Mouse (Mus musculus) mouse trophoblast stem cell (cell line): Measurements from ENCODE around the gene A430033K04Rik.

Experiments used
- in situ Hi-C, 2 experiments: fragments of 300-500 bp; cut with MseI, MboI; formaldehyde crosslinking; loops; 2 replicates in 1 of 2; 3 replicates in 1 of 2; pipeline ENCODE4 v1.15.1; 2025

Gene A430033K04Rik

DNA sequence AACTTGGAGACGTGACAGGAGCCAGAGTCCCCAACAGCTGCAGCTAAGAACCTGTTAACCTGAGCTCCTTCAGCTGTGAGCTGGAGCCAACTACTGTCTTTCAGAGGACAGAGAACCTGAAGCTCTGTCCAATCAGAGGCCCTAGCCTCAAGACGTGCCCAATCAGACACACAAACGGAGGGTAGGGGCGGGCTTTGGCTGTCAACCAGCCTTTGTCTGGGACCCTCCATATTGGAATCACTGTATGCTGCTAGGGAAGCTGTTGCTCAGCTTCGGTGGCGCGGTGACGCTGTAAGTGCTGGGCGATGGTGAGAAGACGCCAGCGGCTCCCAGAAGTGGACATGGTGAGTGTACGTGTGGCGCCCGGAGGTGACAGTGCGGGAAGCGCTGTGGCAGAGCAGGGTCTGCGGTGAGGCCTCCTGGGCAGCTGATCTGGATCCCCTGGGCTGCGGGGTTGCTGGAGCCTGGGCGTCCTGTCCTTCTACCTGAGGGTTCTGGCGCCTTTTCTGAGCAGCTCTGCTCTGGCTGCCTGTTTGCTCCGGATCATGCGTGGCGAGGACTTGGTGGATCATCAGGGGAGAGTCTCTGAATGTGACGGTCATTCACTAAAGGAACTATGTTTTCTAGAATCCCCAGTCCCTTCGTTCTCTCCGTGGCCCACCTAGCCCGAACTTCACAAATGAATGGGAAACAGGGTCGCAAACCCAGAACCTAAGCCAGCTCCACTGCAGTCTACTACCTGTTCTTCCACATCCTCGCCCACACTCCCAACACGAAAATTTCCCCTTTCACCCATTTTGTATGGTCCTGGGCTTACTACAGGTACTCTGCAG, at the start of gene A430033K04Rik:
TSS of gene A430033K04Rik (plus strand) at position 215 of the 833 bp plus-strand sequence.
- in situ Hi-C loops, result no loop called here

DNA sequence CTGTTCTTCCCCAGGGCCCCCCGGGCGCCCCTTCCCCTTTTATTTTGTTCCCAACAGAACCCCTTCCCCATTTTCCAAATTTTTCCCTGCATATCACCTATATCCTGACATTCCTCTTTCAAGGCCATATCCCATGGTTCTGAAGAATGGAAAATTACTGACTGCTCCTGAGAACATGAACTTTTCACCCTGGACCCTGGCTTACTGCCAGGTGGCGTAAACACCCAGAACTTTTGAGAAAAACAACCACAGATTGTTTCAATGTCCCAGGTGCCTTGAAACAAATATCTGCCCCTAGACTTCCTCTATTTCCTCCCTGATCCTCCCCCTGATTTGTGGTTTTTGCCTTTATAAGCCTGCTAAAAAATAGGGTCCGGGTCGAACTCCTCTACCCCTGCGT, 35.3 kb upstream of the A430033K04Rik start:
- in situ Hi-C loops, result no loop called here

DNA sequence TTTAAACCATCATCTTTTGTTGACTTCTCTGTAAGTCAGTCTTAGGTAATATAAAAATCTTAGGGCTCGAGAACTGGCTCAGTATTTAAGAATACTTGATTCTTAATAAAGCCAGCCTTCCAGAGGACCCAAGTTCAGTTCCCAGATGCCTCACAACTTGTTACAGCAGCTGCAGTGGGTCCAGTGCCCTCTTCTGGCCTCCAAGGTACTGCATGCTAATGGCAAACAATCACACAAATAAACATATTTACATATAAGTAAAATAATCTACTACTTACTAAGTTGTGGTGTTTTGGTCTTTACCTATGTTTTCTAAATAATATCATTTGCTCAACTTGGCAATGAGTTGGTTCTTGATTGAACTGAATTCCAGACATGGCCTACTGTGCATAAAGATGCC, 4.3 kb upstream of the A430033K04Rik start:
- in situ Hi-C loops, result no loop called here

DNA sequence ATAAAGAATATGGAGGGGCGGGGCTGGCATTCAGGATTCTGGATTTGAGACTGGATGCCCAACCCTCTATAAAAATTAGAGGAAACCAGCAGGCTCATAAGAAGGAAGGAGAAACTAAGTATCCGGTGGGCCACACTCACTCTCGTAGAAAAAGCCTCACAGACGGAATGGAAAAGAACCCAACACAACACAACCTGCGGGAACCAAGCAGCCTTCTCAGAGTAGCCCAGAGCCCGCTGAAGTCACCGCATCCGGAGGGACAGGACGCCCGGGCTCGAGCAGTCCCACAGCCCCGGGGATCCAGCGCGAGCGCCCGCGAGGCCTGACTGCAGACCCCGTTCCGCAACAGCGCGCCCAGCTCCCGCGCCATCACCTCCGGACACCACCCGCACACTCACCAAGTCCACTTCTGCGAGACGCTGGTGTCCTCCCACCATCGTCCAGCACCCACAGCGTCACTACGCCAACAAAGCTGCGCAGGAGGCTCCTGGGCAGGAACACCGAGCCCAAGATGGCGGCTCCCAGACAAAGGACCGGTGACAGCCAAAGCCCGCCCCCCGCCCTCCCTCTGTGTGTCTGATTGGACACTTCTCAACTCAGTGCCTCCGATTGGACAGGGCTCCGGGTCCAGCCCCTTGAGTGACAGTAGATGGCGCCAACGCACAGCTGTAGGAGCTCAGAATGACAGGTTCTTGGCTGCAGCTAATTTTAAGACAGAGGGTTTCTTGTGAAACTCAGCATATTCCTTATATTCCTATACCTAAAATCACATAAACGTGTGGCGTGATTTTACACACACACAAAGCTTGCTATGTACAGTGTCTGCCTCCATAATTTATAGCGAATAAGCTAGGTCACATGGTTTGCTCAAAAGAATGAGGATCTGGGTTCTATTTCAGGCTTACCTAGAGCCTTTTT, 3.2 kb upstream of the A430033K04Rik start, which contains the start of gene Zfp68:
TSS of gene Zfp68 (minus strand) at position 551 of the 918 bp plus-strand sequence.
- in situ Hi-C loops, result no loop called here

DNA sequence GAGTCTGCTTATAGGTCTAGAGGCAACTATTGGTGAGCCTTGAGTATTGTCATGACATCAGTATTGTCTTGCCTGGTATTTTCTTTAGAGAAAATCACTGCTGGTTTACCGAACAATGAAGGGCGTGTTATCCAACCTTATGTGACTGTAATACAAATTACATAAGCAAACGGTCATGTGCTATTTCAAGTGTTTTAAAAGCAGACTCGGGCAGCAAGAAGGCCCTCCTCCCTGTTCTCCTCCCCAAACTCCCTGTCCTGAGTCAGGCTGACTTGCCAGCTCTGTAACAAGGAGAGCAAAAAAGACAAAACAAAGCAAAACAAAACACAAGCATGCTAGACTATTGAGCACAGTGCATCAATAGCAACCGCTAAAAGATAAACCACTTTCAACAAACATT, 1.8 kb upstream of the A430033K04Rik start:
- in situ Hi-C loops, result no loop called here

DNA sequence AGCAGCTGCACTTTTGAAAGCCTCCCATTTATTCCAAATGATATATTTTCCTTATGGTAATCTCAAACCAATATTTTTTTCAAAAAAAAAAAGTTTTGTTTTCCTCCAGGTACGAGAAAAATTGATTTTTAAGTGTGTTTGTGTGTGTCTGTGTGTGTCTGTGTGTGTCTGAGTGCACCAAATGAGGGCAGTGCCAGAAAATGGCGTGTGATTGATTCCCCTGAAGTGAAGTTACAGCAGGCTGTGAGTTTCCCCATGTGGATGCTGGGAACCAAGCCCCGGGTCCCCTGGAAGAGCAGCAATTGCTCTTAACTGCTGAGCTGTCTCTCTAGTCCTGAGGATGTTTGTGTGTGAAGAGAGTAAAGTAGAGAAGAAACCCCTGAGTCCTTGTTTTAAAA, 818 bp downstream of the A430033K04Rik start:
- in situ Hi-C loops, result no loop called here

DNA sequence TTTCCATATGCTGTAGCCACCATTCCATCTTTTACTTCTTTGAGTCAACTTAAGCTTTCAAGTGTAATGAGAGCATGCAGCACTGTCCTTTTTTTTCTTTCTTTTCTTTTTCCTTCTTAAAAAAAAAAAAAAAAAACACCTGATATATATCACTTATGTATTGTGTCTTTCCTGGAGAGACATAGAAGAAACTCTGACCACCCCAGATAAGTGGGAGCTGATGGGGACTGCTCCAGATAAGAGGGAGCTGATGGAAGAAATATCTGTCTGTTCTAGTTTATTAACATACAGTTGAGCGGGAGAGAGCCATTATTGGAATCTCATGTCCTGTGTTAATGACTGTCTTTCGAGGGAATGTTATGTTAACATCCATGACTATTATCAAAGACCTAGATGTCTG, 13.8 kb downstream of the A430033K04Rik start:
- in situ Hi-C loops, result no loop called here

DNA sequence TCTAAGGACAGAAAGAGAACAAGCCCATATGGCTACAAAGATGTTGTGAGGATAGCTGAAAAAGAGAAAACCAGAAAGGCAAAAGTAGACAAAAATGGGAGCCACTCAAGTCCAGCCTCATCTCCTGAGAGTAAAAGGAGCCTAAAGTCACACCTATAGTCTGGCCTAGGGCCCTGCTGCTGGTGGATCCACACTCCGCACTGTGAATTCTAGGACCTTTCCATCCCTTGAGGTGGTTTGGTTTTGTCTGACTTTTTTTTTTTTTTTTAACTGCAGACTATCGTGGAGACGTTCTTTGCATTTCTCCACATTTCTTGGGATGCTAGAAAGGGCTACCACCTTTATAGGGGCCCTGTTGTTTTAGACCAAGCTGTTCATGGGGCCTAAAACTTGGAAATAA, 18.4 kb downstream of the A430033K04Rik start:
- in situ Hi-C loops, result no loop called here

DNA sequence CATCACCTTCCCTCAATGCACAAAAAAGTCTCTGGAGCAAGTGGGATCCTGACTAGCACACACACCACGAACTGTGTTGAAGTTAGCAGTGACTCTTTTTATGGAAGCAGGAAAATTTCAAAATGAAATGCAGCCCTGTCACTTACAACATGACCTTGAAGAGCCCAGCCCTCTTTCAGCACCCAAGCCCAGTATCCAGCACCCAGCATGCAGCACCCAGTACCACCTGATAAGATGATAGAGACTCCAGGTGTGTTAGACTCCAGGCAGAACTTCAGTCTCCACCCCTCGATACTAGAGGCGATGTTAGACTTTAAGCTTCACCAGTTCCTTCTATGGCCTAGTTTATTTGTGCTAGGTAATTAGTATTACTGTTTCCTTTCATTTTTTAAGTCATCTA, 19.1 kb downstream of the A430033K04Rik start:
- in situ Hi-C loops, result no loop called here

DNA sequence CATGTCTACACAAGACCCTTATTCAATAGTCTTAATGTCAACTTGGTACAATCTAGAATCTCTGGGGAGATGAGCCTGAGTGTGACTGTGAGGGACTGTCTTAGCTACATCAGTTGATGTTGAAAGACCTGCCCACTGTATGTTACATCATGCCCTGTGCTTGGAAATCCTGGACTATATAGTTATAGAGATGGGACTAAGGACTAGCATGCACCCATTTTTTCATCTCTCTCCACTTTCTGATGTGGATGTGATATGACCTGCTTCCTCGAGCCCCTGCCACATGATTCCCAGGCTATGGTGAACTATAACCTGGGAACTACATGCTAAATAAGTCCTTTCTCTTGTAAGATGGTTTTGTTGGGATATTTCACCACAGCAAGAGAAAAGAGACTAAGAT, 30.3 kb downstream of the A430033K04Rik start:
- in situ Hi-C loops, result no loop called here

DNA sequence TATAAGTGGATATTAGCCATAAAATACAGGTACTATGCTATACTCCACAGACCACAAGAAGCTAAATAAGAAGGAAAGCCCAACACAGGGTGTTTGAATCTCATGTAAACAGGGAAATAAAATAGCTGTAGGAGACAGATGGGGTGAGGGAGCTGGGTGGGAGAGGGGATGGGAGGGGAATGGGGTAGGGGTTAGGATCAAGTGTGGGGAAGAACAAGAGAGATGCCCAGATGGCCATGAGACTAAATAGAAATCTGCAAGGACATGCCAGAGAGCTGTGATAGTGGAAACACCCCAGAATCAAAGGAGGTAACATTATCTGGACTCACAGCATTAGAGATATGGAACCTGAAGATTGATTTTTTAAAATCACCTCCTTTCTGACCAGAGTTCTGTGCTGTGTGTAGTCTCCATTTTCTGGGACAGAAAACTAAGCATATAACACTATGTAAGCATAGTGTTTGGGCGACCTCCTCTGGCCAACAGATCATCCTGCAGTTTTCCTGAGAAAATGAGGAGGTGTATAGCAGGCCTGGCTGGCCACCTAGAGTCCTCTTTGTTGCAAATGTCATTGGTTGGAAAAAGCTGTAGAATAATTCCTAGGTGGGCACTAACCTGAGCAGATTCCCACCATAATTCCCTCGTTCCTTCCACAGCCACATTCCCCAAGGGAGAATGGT, 34.0 kb downstream of the A430033K04Rik start:
- in situ Hi-C loops, result no loop called here

DNA sequence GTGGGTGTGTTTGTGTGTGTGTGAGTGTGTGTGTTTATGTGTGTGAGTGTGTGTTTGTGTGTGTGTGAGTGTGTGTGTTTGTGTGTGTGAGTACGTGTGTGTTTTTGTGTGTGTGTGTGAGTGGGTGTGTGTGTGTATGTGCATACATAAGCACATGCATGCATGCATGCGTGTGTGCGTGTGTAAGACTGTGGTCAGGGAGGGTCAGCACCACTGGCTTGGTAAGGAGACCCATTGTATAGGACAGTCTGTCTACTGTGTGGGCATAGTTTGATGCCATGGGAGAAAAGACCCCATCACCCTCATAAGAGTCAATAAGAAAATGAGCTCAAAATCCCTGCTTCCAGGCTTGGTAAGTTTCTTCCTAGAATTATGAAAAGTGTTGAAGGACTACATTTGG, 34.7 kb downstream of the A430033K04Rik start:
- in situ Hi-C loops, result no loop called here

DNA sequence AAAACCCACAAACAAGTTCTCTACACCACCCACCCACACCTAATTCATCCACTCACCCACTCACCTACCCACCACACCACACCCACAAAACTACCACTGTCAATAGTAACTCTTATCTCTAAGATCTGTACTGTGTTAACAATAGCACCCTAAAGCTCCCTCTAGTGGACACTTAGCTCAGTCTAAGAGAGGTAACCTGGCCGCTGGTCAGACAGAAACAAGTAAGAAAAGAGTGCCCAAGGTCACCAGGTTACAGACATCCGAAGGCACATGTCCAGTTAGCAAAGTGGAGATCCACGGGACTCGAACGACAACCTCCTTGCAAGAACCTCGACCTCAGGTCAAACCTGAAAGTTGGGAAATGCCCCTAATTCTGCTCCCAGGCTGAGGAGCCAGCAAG, 35.2 kb downstream of the A430033K04Rik start:
- in situ Hi-C loops, result no loop called here

DNA sequence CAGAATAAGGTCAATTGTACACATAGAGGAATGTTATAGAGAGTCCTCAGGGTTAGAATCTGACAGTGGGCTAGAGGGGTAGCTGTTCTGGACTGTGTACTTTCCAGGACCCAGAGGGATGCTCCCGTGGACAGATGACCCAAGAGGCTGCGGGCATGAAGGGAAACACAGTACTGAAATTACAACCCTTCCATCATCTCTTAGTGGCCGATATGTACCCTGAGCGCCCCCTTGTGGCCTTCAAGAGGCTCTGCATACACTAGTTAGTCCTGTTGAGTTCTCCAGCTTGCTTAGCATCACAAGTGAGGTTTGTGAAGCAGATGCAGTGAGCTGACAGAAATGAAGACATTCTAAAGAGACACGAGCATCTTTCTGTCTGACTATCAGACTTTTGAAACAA, 36.3 kb downstream of the A430033K04Rik start:
- in situ Hi-C loops, result no loop called here

DNA sequence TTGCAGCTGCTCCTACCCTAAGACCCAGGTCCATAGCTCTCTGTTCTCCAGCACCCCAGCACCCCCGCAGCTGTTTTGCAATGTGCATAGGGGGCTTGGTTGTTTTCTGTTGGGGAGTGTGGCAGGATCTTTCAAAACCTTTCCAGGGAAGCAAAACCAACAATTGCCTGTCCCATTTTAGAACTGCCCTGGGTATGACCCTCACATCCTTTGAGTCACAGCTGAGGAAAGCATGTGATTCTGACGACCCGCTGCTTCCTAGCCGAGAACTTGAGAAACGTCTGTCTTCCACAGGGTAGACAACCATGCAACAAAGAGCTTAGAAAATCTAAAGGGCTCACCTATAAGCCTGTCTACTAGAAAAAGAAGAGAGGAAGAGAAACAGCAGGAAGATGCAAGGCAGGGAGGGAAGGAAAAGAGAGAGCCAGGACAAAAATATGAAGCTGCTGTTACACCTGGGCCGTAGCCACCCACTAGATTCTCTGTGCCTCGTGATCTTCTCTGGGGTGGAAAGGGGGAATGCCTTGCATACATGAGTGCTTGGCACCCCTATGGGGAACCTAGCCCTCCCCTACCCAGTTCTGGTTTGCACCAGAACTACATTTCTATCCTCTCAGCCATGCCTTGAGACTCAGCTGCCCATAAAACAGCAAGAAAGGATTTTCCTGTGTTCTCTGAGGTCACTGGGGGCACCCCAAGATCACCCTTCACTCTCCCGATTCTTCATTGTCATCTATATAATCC, 60.5 kb downstream of the A430033K04Rik start:
- in situ Hi-C loops, result no loop called here

DNA sequence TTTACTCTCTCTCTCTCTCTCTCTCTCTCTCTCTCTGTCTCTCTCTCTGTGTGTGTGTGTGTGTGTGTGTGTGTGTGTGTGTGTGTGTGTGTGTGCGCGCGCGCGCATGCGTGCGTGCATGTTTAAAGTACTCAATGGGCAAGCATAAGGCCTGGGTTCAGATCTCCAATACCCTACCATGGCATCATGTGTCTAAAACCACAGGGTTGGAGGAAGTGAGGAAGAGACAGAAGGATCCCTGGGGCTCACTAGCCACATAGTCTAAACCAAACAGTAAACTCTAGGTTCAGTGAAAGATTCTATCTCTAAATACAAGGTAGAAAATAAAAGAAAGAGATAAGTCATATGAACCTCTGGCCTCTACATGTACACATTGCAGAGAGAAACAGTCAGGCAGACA, 61.2 kb downstream of the A430033K04Rik start:
- in situ Hi-C loops, result no loop called here

DNA sequence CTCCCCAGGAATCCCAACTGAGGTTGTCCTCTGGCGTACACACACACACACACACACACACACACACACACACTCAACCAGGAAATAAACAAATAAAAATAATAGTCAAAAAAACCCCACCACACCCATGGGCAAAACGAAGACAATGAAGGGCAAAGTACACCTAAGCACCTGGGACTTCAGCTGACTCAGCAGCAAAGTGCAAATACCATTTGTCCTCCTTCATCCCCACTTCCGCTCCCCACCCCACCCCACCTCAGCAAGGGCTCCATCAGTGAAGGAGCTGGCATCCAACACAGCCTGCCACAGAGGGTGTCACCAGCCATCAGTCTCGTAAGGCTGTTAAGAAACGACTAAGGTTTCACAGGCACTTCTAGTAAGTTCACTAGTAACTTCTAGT, 64.8 kb downstream of the A430033K04Rik start:
- in situ Hi-C loops, result no loop called here

DNA sequence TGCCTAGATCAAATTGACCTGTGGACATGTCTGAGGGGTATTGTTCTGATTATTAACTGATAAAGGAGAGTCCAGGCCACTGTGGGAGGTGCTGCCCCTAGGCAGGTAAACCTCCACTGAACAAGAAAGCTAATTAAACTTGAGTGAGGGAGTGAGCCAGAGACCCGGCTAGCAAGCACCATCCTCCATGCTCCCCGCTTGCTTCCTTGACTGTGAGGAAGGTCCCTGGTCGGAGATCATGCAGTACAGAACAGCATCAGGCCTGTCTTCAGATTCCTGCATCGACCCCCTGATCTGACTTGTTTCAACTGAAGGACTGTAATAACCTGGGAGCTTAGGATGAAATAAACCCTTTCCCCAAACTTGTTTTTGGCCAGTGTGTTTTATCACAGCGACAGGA, 66.6 kb downstream of the A430033K04Rik start:
- in situ Hi-C loops, result no loop called here

DNA sequence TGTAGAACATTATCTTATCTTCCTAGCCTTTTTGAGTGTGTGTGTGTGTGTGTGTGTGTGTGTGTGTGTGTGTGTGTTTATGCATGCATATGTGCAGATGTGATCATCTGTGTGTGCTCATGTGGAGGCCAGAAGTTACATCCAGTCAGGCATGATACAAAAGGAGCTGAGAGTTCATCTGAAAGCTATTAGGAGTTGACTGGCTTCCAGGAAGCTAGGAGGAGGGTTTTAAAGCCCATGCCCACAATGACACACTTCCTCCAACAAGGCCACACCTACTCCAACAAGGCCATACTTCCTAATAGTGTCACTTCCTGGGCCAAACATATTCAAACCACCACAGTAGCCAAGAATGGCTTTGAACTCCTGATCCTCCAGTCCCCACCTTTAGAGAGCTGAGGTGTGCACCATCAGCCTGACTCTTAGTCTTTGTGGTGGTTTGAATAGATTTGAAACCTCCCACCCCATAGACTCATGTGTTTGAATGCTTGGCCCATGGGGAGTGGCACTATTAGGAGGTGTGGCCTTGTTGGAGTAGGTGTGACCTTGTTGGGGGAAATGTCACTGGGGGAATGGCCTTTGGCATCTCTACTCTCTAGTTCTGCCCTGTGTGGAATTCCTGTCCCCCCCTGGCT, 70.4 kb downstream of the A430033K04Rik start:
- in situ Hi-C loops, result no loop called here

DNA sequence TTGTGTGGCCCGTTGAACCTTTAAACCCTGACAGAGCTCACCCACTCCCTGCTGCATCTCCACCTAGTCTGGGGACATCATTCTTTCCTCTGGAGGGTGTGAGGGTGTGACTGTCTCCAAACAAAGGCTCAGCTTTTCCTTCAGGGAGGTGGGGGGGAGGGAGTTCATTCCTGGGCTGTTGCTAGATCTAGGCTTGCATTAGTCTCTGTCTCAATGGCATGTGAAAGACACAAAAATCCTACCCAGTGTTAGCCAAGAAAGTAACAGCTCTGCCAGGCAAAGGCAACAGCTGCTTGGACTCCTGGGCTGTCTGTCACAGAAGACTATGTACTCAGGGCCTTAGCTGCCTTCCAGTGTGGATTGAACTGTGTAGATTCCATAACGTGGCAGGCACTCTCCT, 71.4 kb downstream of the A430033K04Rik start:
- in situ Hi-C loops, result no loop called here
